Mouse (Mus musculus) lung, postnatal 14 days (tissue): Measurements from ENCODE around the gene Taf3.
A peak's percentile ranks its signal among the peaks of the same experiment; 100 is the strongest.

ENCODE experiments used
- DNase-seq: peaks from one replicate; pipeline ENCODE4 v3.0.0; 2021

Gene Taf3

GRCm38 (mm10) chr2:10010263-10010909 is 38.0 kb downstream of the Taf3 start:
- peak; percentile 38 for DNase-seq

GRCm38 (mm10) chr2:10009671-10010254 is 38.6 kb downstream of the Taf3 start:
- DNase-seq: no peak

- no peak for DNase-seq
Measured at GRCm38 (mm10) chr2:10008593-10008992, 39.8 kb downstream of the Taf3 start.

- no peak for DNase-seq
Measured at GRCm38 (mm10) chr2:10004960-10005621, 43.3 kb downstream of the Taf3 start.

- DNase-seq: peak; percentile 12
Measured at GRCm38 (mm10) chr2:10003358-10003757, 45.0 kb downstream of the Taf3 start.

- no peak for DNase-seq
Measured at GRCm38 (mm10) chr2:10001591-10001990, 46.8 kb downstream of the Taf3 start.

- no peak for DNase-seq
Measured at GRCm38 (mm10) chr2:9997535-9997934, 50.9 kb downstream of the Taf3 start.

- DNase-seq: no peak
Measured at GRCm38 (mm10) chr2:9996111-9996510, 52.3 kb downstream of the Taf3 start.

- no peak for DNase-seq
Measured at GRCm38 (mm10) chr2:9990690-9991229, 57.6 kb downstream of the Taf3 start.

GRCm38 (mm10) chr2:9989649-9990547 is 58.5 kb downstream of the Taf3 start:
- DNase-seq: no peak

GRCm38 (mm10) chr2:9988290-9988689 is 60.1 kb downstream of the Taf3 start:
- no peak for DNase-seq

GRCm38 (mm10) chr2:9985979-9986447 is 62.4 kb downstream of the Taf3 start:
- DNase-seq: no peak

GRCm38 (mm10) chr2:9982446-9982845 is 66.0 kb downstream of the Taf3 start:
- DNase-seq: no peak

GRCm38 (mm10) chr2:9971927-9972326 is 76.5 kb downstream of the Taf3 start:
- DNase-seq: no peak

- DNase-seq: no peak
Measured at GRCm38 (mm10) chr2:9970579-9970978, 77.8 kb downstream of the Taf3 start.

GRCm38 (mm10) chr2:9970178-9970577 is 78.2 kb downstream of the Taf3 start:
- DNase-seq: no peak

- DNase-seq: no peak
Measured at GRCm38 (mm10) chr2:9969734-9970133, 78.7 kb downstream of the Taf3 start.

GRCm38 (mm10) chr2:9966634-9967033 is 81.8 kb downstream of the Taf3 start:
- no peak for DNase-seq

- no peak for DNase-seq
Measured at GRCm38 (mm10) chr2:9965608-9966007, 82.8 kb downstream of the Taf3 start.

- DNase-seq: no peak
Measured at GRCm38 (mm10) chr2:9962871-9963270, 85.5 kb downstream of the Taf3 start.

GRCm38 (mm10) chr2:9961708-9962107 is 86.7 kb downstream of the Taf3 start:
- DNase-seq: no peak

GRCm38 (mm10) chr2:9958011-9958410 is 90.4 kb downstream of the Taf3 start:
- no peak for DNase-seq

- no peak for DNase-seq
Measured at GRCm38 (mm10) chr2:9956546-9956945, 91.8 kb downstream of the Taf3 start.
